ENCODE assay signal across 7 mouse cellular contexts in genomic region chr9:106447348-106447747, GRCm38 (mm10). TPM values are rescaled to one million over a fixed set of nuclear protein-coding genes. Genes with fewer than 3 reads are reported as not detected.
DNase-seq lines count a peak whose midpoint lies in the region; ATAC-seq lines count a peak whose summit lies in the region.

Gene Abhd14b, plus strand, starts transcription at chr9:106447459.
Gene Abhd14a, minus strand, starts transcription at chr9:106447678.

- H3K9me3 ChIP-seq in embryonic facial prominence, embryonic 10.5 days, result no peaks in the 10 kb centered on the region
- H3K9me3 ChIP-seq in limb, embryonic 11.5 days (ENCODE audit: control insufficient read depth, low read length), result no peaks in the 10 kb centered on the region
- H3K9me3 ChIP-seq in midbrain, embryonic 14.5 days (ENCODE audit: control insufficient read depth, low read length), result no peaks in the 10 kb centered on the region

- H3K36me3 ChIP-seq in embryonic facial prominence, embryonic 10.5 days (replicated peaks), result no peaks in the 10 kb centered on the region
- peaks cover under 1% of the 10 kb centered on the region; the same call in 1 of the 2 replicates for H3K36me3 ChIP-seq in limb, embryonic 11.5 days (ENCODE audit: control insufficient read depth, insufficient read depth, low read length)
- no peaks in the 10 kb centered on the region for H3K36me3 ChIP-seq in midbrain, embryonic 14.5 days (ENCODE audit: control insufficient read depth, insufficient read depth, low read length)

- H3K9ac ChIP-seq in limb, embryonic 11.5 days (ENCODE audit: low read length), result peak within 1 kb of the TSS; percentile 71
- H3K9ac ChIP-seq in midbrain, embryonic 14.5 days (replicated peaks; ENCODE audit: low read length), result peak within 1 kb of the TSS; percentile 70

- H3K4me2 ChIP-seq in limb, embryonic 11.5 days (ENCODE audit: low read depth, severe bottlenecking), result peak within 1 kb of the TSS; percentile 76
- H3K4me2 ChIP-seq in midbrain, embryonic 14.5 days (ENCODE audit: low read length), result peak within 1 kb of the TSS; percentile 76

- WGBS in embryonic facial prominence, embryonic 10.5 days, result under 1% methylated on average over 24 of the region's 24 CpGs
- WGBS in limb, embryonic 11.5 days, result under 1% methylated on average over 24 of the region's 24 CpGs
- under 1% methylated on average over 24 of the region's 24 CpGs for WGBS in midbrain, embryonic 14.5 days

- no peaks in the 10 kb centered on the region for H3K27me3 ChIP-seq in embryonic facial prominence, embryonic 10.5 days (replicated peaks; ENCODE audit: low read depth, poor library complexity, severe bottlenecking)
- no peaks in the 10 kb centered on the region for H3K27me3 ChIP-seq in limb, embryonic 11.5 days (ENCODE audit: control insufficient read depth, insufficient read depth, low read length)
- no peaks in the 10 kb centered on the region for H3K27me3 ChIP-seq in midbrain, embryonic 14.5 days (ENCODE audit: control insufficient read depth, insufficient read depth, low read length)

- H3K27ac ChIP-seq in embryonic facial prominence, embryonic 10.5 days (replicated peaks), result peak within 1 kb of the TSS; percentile 84
- H3K27ac ChIP-seq in limb, embryonic 11.5 days (replicated peaks; ENCODE audit: low read depth, low read length), result peak within 1 kb of the TSS; percentile 30; the same call in 1 of the 2 replicates
- peak within 1 kb of the TSS; percentile 77 for H3K27ac ChIP-seq in midbrain, embryonic 14.5 days (replicated peaks; ENCODE audit: low read depth, low read length)

- peak; percentile 96 for DNase-seq in adrenal gland, postnatal 10 days
- peak; percentile 94 for DNase-seq in embryonic facial prominence, embryonic 10.5 days (ENCODE audit: low spot score)
- DNase-seq in heart, adult 11 months, result peak; percentile 100
- peak; percentile 96 for DNase-seq in kidney, adult 18-20 months
- DNase-seq in limb, embryonic 11.5 days (ENCODE audit: low spot score), result peak; percentile 92
- peak; percentile 91 for DNase-seq in midbrain, embryonic 14.5 days
- peak; percentile 82 to 85 for DNase-seq in spleen, adult 18-20 months

- peaks cover 76% of the 10 kb centered on the region for H3K4me1 ChIP-seq in embryonic facial prominence, embryonic 10.5 days
- H3K4me1 ChIP-seq in limb, embryonic 11.5 days (ENCODE audit: control insufficient read depth, insufficient read depth, low read length), result peaks cover 43% of the 10 kb centered on the region
- peaks cover 26% of the 10 kb centered on the region for H3K4me1 ChIP-seq in midbrain, embryonic 14.5 days (ENCODE audit: control insufficient read depth, insufficient read depth, low read length)

- H3K4me3 ChIP-seq in embryonic facial prominence, embryonic 10.5 days, result peak within 1 kb of the TSS; percentile 63
- peak within 1 kb of the TSS; percentile 45 for H3K4me3 ChIP-seq in limb, embryonic 11.5 days (ENCODE audit: low read depth, low read length)
- peak within 1 kb of the TSS; percentile 51 for H3K4me3 ChIP-seq in midbrain, embryonic 14.5 days (replicated peaks; ENCODE audit: low read depth, low read length)

- ATAC-seq in limb, embryonic 11.5 days (ENCODE audit: insufficient number of reproducible peaks, low FRiP score, low TSS enrichment, low read depth), result peak; percentile 80
- ATAC-seq in midbrain, embryonic 14.5 days (ENCODE audit: low FRiP score, low TSS enrichment), result peak; percentile 82

RNA-seq across cellular contexts. Expression of gene Abhd14b, which starts in this region (rescaled TPM):
- 10 to 100 TPM; 30.7 to 32.6 TPM for total RNA-seq in adrenal gland, postnatal 10 days (2021)
- polyA plus RNA-seq in embryonic facial prominence, embryonic 10.5 days (2016; fragmentation: Nextera tagmentation; extraction: Ambion mirVana), result 6.0 and 6.4 TPM in 2 replicates
- polyA plus RNA-seq in limb, embryonic 11.5 days (2014; fragmentation: Nextera tagmentation; extraction: Ambion mirVana), result 7.9 and 9.3 TPM in 2 replicates
- 6.0 and 6.8 TPM in 2 replicates for polyA plus RNA-seq in midbrain, embryonic 14.5 days (2014; fragmentation: Nextera tagmentation; extraction: Ambion mirVana)

RNA-seq across cellular contexts. Expression of gene Abhd14a, which starts in this region (rescaled TPM):
- 10 to 100 TPM; 20.6 to 24.6 TPM for total RNA-seq in adrenal gland, postnatal 10 days (2021)
- 40.1 and 40.4 TPM in 2 replicates for polyA plus RNA-seq in embryonic facial prominence, embryonic 10.5 days (2016; fragmentation: Nextera tagmentation; extraction: Ambion mirVana)
- polyA plus RNA-seq in limb, embryonic 11.5 days (2014; fragmentation: Nextera tagmentation; extraction: Ambion mirVana), result 39.6 and 43.2 TPM in 2 replicates
- polyA plus RNA-seq in midbrain, embryonic 14.5 days (2014; fragmentation: Nextera tagmentation; extraction: Ambion mirVana), result 51.2 and 68.8 TPM in 2 replicates

Comparison
In these comparisons a context has a peak if more than half of its experiments do, and no peak if none do; other contexts are left out.
1. Peak in every context shown above with its lines: DNase-seq, ATAC-seq, H3K4me3 ChIP-seq and H3K27ac ChIP-seq.
2. H3K27ac ChIP-seq: peak in every context shown above with its lines; median percentile 84 in embryonic facial prominence, embryonic 10.5 days; 77 in midbrain, embryonic 14.5 days; 30 in limb, embryonic 11.5 days.